Mouse (Mus musculus) MEL-GATA-1-ER (cell line): ENCODE data around the gene Mrpl46.

Source experiments
- DNase-seq: peaks from one replicate; pipeline ENCODE4 v3.0.0-alpha.2; 2012; ENCODE audit warnings: low read depth; ENCODE audit errors: extremely low read depth

Gene Mrpl46

DNA sequence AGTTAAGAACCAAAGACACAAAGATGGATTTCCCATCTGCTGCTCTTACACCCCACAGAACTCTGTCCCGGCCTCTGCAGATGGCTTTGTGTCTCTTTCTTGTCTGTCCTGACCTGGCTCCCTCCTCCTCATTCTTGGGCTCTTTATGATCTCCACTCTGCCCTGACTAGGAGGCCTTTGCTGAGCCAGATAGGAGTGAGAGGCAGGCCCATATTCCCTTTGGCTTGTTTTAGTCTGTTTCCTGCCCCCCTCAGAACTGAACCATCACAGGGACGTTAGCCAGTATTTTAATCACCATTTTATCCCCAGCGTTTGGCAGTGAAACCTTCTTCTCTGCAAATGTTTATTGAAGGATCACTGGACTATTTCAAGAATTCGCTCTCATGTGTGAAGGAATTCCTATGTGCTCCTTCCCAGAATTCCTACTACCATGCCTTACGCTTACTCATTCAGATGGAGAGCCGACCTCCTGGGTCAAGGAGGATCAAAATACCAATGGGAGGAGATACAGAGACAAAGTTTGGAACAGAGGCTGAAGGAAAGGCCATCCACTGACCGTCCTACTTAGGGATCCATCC, 14.2 kb downstream of the Mrpl46 start:
- DNase-seq, result no peak

DNA sequence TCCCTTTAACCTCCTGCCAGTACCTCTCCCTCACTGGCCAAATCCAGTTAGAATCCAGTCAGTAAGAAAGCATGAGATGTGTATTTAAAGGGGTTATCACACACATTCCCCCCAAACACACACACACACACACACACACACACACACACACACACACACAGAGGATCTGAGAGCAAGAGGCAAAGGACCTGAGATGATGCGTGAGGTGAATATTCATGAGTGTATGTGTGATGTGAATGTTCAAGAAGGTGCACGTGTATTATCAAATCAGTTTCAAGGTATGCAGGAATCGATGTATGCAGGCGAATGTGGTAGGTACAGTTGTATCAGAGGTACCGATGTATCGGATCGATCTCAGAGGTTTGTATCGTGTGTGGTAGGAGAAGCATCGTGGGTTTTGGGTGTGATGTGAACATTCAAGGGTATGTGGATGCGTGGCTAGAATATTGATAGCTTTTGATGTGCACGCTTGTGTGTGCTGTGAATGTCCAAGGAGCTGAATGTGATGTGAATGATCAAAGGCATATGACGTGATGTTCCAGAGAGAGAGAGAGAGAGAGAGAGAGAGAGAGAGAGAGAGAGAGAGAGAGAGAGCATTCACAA, 15.3 kb downstream of the Mrpl46 start:
- DNase-seq, result no peak

DNA sequence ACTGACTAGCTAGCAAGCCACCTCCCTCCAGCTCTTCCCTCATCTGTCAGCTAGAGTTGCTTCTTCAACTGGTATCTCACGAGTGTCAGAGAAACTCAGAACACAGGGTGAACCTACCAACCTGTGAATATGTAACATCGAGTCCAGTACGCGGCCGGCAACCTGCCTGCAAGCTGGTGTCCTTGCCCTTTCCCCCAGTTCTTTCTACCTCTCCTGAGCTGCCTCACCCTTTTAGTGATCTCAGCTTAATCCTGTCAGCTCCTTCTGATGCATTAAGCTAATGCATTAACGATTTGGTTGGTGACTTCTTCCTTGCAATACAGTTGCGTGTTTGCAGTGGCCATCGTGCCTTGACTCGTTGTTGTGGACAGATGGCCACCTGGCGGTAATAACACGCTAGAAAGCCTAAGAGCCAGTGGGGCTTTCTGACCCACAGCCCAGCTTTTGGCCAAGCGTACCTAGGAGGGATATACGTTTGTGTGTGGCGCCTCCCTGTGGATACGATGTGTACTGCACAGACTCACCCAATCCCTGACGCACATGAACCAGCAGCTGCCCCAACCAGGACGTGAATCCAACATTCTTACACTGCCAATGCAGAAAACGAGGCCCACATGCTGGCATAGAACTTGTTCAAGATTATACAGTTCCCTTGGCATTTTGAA, 17.2 kb downstream of the Mrpl46 start:
- DNase-seq, result peak; percentile 33

DNA sequence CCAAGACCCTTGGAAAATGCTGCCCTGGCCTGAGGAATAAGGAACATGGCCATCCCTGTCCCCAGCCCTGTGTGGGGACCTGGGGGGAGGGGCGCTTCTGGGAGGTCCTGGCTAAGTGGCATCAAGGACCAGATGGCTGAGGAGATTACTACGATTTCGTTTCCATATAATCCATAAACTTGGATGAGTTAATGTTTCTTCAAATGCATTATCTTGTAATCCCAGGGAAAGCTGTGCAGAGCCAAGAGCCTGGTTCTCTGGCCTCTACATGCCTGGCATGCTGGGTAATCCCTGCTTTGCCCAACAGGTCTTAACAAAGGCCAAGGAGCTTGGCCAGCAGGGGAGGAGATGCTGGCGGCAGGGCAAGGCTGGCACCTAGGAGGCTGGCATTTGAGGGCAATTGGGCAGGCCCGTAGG, 18.1 kb downstream of the Mrpl46 start:
- DNase-seq, result no peak

DNA sequence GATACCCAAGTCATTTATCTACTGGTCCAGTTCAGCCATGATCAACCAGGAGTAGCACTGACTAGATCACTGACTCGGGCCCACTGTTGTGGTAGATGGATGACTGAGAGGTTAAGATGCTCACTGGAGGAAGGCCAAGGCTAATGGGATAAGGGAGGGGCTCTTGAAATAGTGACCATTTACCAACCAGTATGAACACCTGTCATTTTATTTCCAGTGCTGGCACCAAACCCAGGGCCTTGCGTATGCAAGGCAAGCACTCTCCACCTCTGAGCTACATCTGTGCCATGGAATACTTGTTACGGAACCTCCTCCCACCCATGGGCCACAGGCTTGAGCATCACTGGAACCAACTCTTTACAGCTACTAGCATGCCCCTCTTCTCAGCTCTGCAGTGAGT, 19.5 kb downstream of the Mrpl46 start:
- no peak for DNase-seq

DNA sequence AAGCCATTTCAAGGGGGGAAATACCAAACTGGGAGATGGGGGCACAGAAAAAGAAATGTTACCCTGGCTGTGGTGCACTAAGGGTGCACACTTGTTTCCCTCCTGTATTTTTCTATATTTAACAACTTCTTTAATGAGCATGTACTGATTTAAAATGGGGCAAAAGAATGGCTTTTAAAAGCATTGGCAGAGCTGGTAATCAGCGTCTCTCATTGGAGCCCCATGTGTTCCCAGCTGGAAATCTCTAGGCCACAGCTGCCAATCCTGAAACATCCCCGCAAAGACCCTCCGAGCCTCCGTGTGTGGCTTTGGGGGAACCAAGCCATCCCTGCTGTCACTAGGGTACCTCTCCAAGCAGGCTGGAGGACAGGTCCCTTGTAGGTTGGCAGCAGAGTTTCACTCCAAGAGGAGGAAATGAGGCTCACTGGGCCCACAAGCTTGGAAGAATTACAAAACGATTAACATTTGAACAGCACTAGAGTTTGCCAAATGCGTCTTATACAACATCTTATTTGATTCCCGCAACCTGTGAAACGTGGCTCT, 28.8 kb downstream of the Mrpl46 start:
- no peak for DNase-seq

DNA sequence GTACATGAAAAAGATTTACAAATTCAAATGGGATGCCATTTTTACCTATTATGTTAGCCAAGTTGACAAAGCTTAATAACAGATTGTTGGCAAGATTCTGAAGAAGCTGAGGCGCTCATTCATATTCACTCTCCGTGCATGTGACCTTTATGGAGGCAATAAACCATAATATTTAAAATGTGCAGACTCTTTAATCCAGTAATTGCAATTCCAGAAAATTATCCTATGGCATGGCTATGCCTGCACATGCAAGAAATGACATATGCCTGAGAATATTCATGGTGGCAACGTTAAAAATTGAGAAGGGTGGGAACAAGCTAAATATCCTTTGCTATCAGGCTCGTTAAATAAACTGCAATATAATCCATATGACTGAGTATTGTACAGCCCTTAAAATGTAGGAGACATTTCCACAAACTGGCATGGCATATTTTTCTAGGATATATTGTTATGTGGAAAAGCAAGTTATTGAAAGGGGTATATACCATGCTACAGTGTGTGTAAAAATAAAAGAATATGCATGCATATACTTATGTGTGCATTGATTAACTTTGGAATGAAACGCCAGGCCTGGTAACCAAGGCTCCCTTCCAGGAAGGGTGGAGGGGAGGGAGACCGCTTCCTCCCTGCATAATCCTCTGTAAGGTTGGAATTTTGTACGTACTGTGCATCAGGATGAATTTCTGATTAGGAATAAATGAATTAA, 29.4 kb downstream of the Mrpl46 start:
- DNase-seq, result no peak

DNA sequence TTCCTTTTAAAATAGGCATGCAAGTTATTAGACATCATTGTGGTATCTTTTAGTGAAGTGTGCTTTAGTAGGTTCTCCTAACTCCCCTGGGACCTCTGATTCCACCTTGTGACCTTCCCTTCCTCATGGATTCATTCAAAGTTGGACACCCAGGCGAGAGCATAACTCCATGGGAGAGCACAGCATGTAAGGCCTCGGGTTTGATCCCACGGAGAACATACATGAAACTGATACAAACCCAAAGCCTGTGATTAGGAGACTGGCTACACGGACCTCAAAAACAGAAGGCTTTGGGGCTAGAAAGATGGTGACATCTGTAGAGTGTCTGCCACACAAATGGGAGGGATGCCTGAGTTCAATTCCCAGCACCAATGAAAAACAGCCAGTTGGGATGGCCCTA, 30.4 kb downstream of the Mrpl46 start:
- no peak for DNase-seq

DNA sequence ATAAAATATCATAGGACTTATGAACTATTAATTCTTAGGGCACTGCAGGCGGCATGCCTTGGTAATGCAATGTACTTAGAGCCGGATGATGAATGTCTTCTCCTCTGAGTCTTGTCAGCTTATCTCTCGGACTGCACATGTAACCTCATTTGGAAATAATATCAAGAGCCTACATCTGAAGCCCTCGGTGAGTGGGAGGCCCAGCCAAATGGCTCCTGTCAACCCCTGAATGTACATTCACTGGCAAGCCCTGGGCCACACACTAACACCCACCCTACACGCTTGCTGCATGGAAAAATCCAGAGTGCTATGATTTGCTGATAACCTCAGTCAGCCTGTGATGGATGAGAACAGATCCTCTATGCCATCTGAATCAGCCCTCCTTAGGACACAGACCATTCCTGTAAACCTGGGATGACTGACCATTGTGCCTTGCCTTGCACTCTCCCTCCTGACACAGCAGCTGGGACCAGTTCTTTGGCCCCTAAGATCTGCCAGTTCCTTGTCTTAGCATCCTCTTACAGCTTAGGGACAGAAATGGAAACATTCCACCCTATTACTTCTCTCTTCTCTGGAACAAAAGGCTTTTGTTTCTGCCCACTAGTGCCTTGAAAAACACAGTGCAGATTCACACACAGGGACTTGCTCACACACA, 39.5 kb downstream of the Mrpl46 start:
- no peak for DNase-seq

DNA sequence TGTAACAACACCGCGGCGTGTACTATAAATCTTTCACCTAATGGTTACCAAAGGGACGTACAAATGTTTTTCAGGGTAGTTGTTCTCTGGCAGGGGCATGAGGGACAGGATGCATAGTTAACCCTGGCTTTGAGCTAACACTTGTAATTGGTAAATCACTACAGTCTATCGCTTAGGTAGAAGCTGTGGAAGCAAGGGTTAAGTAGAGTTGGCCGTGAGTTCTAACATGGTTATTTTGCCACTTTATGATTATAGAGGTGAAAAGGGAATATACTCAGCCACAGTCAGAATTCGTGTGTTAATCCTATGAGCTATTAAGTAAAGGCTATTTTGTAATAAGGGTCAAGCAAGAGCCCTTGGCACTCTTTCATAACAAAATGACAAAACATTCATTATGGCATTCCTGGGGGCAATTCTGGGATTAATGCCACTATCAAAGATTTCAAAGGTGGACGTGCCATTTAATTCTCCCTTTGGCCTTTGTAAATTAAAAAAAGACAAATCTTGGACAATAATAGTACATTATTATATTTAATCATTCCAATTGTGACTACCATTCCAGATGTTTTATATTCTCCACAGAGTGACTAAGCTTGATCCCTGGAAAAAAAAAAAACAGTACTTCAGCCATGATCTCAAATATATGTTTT, 43.9 kb downstream of the Mrpl46 start:
- DNase-seq, result no peak

DNA sequence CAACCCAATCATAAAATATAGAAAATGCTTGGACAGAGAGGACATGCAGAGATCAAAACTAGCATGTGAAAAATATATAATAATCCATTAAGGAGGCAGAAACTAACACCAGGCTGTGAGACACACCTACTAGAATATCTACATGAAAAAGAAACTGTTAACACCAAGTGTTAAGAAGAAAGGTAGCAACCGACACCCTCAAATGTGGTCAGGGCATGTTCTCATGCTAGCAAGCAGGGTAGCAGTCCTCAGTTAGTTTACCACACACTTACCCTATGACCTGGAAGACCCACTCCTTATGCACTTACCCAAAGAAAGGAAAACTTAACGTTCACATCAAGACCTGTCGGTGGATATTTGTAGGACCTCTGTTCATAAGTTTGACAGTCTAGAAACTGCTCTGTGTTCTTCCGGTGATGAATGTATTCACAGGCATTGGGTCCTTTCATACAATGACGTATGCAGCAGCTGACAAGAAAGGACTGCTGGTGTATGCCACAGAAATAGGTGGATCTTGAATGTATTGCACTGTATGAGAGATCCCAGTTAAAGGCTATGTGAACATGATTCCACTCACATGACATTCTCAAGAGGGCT, 45.6 kb downstream of the Mrpl46 start, which contains the start of gene Ntrk3:
Ntrk3 (minus strand) TSS at position 399 of the 597 bp plus-strand sequence.
- no peak for DNase-seq

DNA sequence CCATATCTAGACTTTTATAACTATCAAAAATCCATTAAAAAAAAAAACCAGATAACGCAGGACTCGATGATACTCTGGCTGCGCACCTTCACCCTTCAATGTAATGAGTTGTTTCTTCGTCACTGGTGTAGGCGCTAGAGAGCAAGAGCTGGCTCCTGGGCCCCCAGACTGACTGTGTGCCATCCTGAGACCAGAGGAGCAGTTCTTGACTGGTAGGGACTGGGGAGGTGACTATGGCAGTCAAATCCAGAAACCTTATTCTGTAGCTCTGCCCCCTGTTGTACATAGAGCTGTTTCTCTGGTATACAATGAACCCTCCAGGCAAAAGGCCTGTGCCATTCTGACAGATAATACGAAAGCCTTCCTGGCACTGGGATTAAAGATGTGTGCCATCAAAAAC, 46.1 kb downstream of the Mrpl46 start:
- DNase-seq, result no peak

DNA sequence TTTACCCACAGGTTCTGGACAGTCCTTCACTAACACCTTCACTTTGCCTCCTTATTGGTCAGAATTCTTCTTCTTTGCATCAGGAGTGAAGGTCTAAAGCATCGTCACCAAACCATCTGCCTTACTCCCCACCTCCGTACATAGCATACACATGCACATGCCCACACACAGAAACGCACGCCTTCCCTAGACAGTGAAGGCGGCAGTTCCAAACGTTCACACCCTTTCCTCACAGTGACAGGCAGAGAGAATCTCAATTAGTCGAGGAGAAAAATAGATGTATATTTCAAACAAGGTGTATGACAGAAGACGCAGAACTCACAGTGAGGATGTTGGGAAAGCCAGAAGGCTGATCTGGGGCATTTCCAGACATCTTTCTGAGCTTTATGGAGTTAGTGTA, 51.9 kb downstream of the Mrpl46 start:
- DNase-seq, result no peak
